Mouse (Mus musculus) kidney, adult 9 months (tissue): ENCODE data around the gene Btbd35f20.
"Not testable (repeated sequence)": the region's sequence is repeated elsewhere in the genome, so short reads cannot be mapped to it uniquely, and the experiment has no call there.

Experiments
- DNase-seq: peaks from one replicate; pipeline ENCODE4 v3.0.0; 2022

The Btbd35f20 gene

GRCm38 (mm10) chrX:4291145-4291544, at the start of gene Btbd35f20:
Gene Btbd35f20, minus strand, starts transcription at chrX:4291245.
- DNase-seq: not testable (repeated sequence)
